Mouse (Mus musculus) CH12.LX (cell line): ENCODE measurements around the gene Gm3646. TPM values are rescaled to one million over a fixed set of nuclear protein-coding genes. Genes with fewer than 3 reads are reported as not detected.

ENCODE experiments used
- DNase-seq: peaks from one replicate; pipeline ENCODE4 v3.0.0-alpha.2; 2013; ENCODE audit errors: extremely low read depth
- H3K27ac ChIP-seq: 2 replicates; pipeline ENCODE4 v1.5.1; 2012; ENCODE audit warnings: low read depth, mild to moderate bottlenecking, control low read depth, moderate library complexity; ENCODE audit not compliant: insufficient read depth
- H3K27me3 ChIP-seq: replicated peaks from 2 replicates; pipeline ENCODE3; 2012; ENCODE audit warnings: inconsistent platforms
- H3K36me3 ChIP-seq, 2 experiments: replicated peaks in 1 of 2; 2 replicates each; pipeline versions ENCODE3 to v1.6.1; 2012; ENCODE audit warnings: inconsistent platforms in 1 of 2, low read length in 1 of 2, mild to moderate bottlenecking in 1 of 2, mixed read lengths in 1 of 2, moderate library complexity in 1 of 2; ENCODE audit not compliant: control insufficient read depth in 1 of 2, insufficient read depth in 1 of 2
- H3K4me1 ChIP-seq, 2 experiments: 2 replicates each; pipeline ENCODE4 v1.6.1; 2012; ENCODE audit warnings: inconsistent platforms in 1 of 2, moderate library complexity in 1 of 2; ENCODE audit not compliant: insufficient read depth in 2 of 2, control insufficient read depth in 1 of 2
- H3K4me2 ChIP-seq: 2 replicates; pipeline ENCODE4 v1.6.1; 2012; ENCODE audit warnings: low read depth, mild to moderate bottlenecking, control low read depth; ENCODE audit not compliant: poor library complexity, insufficient read depth, severe bottlenecking
- H3K4me3 ChIP-seq, 3 experiments: fragments of 150-350 bp in 1 of 3; sonication (generic) in 1 of 3; replicated peaks in 1 of 3; 2 replicates each; pipeline versions ENCODE3 to v1.5.1; 2011 to 2012; ENCODE audit warnings: low read depth in 2 of 3, low read length in 2 of 3, mild to moderate bottlenecking in 2 of 3, moderate library complexity in 2 of 3, control low read depth in 1 of 3, improper control_type of control experiment in 1 of 3, inconsistent platforms in 1 of 3, mixed read lengths in 1 of 3; ENCODE audit not compliant: poor library complexity in 1 of 3
- H3K79me2 ChIP-seq: replicated peaks from 2 replicates; pipeline ENCODE4 v1.6.1; 2012; ENCODE audit warnings: mild to moderate bottlenecking, moderate library complexity; ENCODE audit not compliant: control insufficient read depth, poor library complexity, insufficient read depth, severe bottlenecking; ENCODE audit errors: extremely low read depth
- H3K9ac ChIP-seq: 2 replicates; pipeline ENCODE4 v1.6.1; 2012; ENCODE audit warnings: low read depth, mild to moderate bottlenecking, control low read depth, moderate library complexity; ENCODE audit not compliant: insufficient read depth
- H3K9me3 ChIP-seq: replicated peaks from 2 replicates; pipeline ENCODE3; 2012; ENCODE audit warnings: low read length, inconsistent platforms, mixed read lengths
- BHLHE40 ChIP-seq: IDR thresholded peaks from 2 replicates; pipeline ENCODE4 v1.6.1; 2011; ENCODE audit warnings: mild to moderate bottlenecking, low read depth, low read length, improper control_type of control experiment
- CHD1 ChIP-seq: IDR thresholded peaks from 2 replicates; pipeline ENCODE4 v1.6.1; 2012; ENCODE audit warnings: low read depth, low read length, improper control_type of control experiment, inconsistent platforms
- CHD2 ChIP-seq: IDR thresholded peaks from 2 replicates; pipeline ENCODE4 v1.6.1; 2011; ENCODE audit warnings: low read length, improper control_type of control experiment
- CTCF ChIP-seq, 2 experiments: IDR thresholded peaks in 1 of 2; conservative IDR thresholded peaks in 1 of 2; 2 replicates each; pipeline ENCODE4 v1.5.1; 2011 to 2012; ENCODE audit warnings: low read depth in 2 of 2, low read length in 2 of 2, improper control_type of control experiment in 1 of 2, inconsistent platforms in 1 of 2, mild to moderate bottlenecking in 1 of 2, moderate library complexity in 1 of 2
- E2F4 ChIP-seq: IDR thresholded peaks from 2 replicates; pipeline ENCODE4 v1.6.1; 2011; ENCODE audit warnings: low read depth, low read length, improper control_type of control experiment; ENCODE audit not compliant: insufficient replicate concordance
- ELF1 ChIP-seq: IDR thresholded peaks from 2 replicates; pipeline ENCODE4 v1.6.1; 2014; ENCODE audit warnings: low read depth, mild to moderate bottlenecking, inconsistent platforms, low read length, improper control_type of control experiment
- EP300 ChIP-seq: IDR thresholded peaks from 2 replicates; pipeline ENCODE4 v1.6.1; 2011; ENCODE audit warnings: low read length, improper control_type of control experiment
- ETS1 ChIP-seq: conservative IDR thresholded peaks from 2 replicates; pipeline ENCODE4 v1.6.1; 2012; ENCODE audit warnings: low read depth, mild to moderate bottlenecking, inconsistent platforms, low read length, improper control_type of control experiment, moderate library complexity
- GABPA ChIP-seq: IDR thresholded peaks from 2 replicates; pipeline ENCODE4 v1.6.1; 2012; ENCODE audit warnings: low read depth, low read length, improper control_type of control experiment, inconsistent platforms; ENCODE audit not compliant: insufficient replicate concordance
- HCFC1 ChIP-seq: IDR thresholded peaks from 2 replicates; pipeline ENCODE4 v1.6.1; 2012; ENCODE audit warnings: low read depth, mild to moderate bottlenecking, inconsistent platforms, low read length, improper control_type of control experiment
- IRF4 ChIP-seq: IDR thresholded peaks from 2 replicates; pipeline ENCODE4 v1.6.1; 2014; ENCODE audit warnings: low read depth, mild to moderate bottlenecking, inconsistent platforms, low read length, improper control_type of control experiment
- JUN ChIP-seq: IDR thresholded peaks from 2 replicates; pipeline ENCODE4 v1.6.1; 2011; ENCODE audit warnings: low read depth, mild to moderate bottlenecking, low read length, improper control_type of control experiment, moderate library complexity; ENCODE audit not compliant: insufficient read depth
- JUND ChIP-seq: conservative IDR thresholded peaks from 2 replicates; pipeline ENCODE4 v1.6.1; 2011; ENCODE audit warnings: low read depth, low read length, improper control_type of control experiment
- KAT2A ChIP-seq: IDR thresholded peaks from 2 replicates; pipeline ENCODE4 v1.6.1; 2012; ENCODE audit warnings: low read length, improper control_type of control experiment, inconsistent platforms; ENCODE audit not compliant: insufficient replicate concordance
- MAFK ChIP-seq: IDR thresholded peaks from 2 replicates; pipeline ENCODE4 v1.6.1; 2011; ENCODE audit warnings: low read length, improper control_type of control experiment; ENCODE audit not compliant: insufficient replicate concordance
- MAX ChIP-seq: IDR thresholded peaks from 2 replicates; pipeline ENCODE4 v1.6.1; 2011; ENCODE audit warnings: low read length, improper control_type of control experiment
- MAZ ChIP-seq: IDR thresholded peaks from 2 replicates; pipeline ENCODE4 v1.6.1; 2012; ENCODE audit warnings: low read depth, mild to moderate bottlenecking, inconsistent platforms, low read length, improper control_type of control experiment, moderate library complexity
- MEF2A ChIP-seq: IDR thresholded peaks from 2 replicates; pipeline ENCODE4 v1.6.1; 2014; ENCODE audit warnings: low read depth, mild to moderate bottlenecking, inconsistent platforms, low read length, improper control_type of control experiment, borderline replicate concordance
- MXI1 ChIP-seq: IDR thresholded peaks from 2 replicates; pipeline ENCODE4 v1.6.1; 2011; ENCODE audit warnings: mild to moderate bottlenecking, low read depth, low read length, improper control_type of control experiment
- MYC ChIP-seq: IDR thresholded peaks from 2 replicates; pipeline ENCODE4 v1.6.1; 2011; ENCODE audit warnings: low read depth, mild to moderate bottlenecking, improper control_type of control experiment, low read length
- NELFE ChIP-seq: IDR thresholded peaks from 2 replicates; pipeline ENCODE4 v1.6.1; 2011; ENCODE audit warnings: low read depth, low read length, improper control_type of control experiment
- NRF1 ChIP-seq: IDR thresholded peaks from 2 replicates; pipeline ENCODE4 v1.6.1; 2014; ENCODE audit warnings: low read depth, mild to moderate bottlenecking, inconsistent platforms, low read length, improper control_type of control experiment, moderate library complexity
- PAX5 ChIP-seq: IDR thresholded peaks from 2 replicates; pipeline ENCODE4 v1.6.1; 2012; ENCODE audit warnings: low read length, inconsistent platforms, mixed read lengths
- POLR2A ChIP-seq: IDR thresholded peaks from 2 replicates; pipeline ENCODE4 v1.6.1; 2011; ENCODE audit warnings: low read depth, mild to moderate bottlenecking, improper control_type of control experiment, low read length
- POLR2AphosphoS2 ChIP-seq: IDR thresholded peaks from 2 replicates; pipeline ENCODE4 v1.6.1; 2011; ENCODE audit warnings: low read depth, low read length, improper control_type of control experiment
- RAD21 ChIP-seq: IDR thresholded peaks from 2 replicates; pipeline ENCODE4 v1.6.1; 2011; ENCODE audit warnings: low read depth, mild to moderate bottlenecking, low read length, improper control_type of control experiment, moderate library complexity
- RCOR1 ChIP-seq: conservative IDR thresholded peaks from 2 replicates; pipeline ENCODE4 v1.6.1; 2012; ENCODE audit warnings: low read depth, mild to moderate bottlenecking, inconsistent platforms, low read length, improper control_type of control experiment
- SIN3A ChIP-seq: IDR thresholded peaks from 2 replicates; pipeline ENCODE4 v1.6.1; 2012; ENCODE audit warnings: low read length, improper control_type of control experiment, inconsistent platforms
- SMC3 ChIP-seq: IDR thresholded peaks from 2 replicates; pipeline ENCODE4 v1.6.1; 2011; ENCODE audit warnings: low read depth, low read length, improper control_type of control experiment
- TBP ChIP-seq: conservative IDR thresholded peaks from 2 replicates; pipeline ENCODE4 v1.6.1; 2011; ENCODE audit warnings: low read depth, low read length, improper control_type of control experiment
- TCF12 ChIP-seq: IDR thresholded peaks from 2 replicates; pipeline ENCODE4 v1.6.1; 2014; ENCODE audit warnings: low read depth, mild to moderate bottlenecking, inconsistent platforms, low read length, improper control_type of control experiment
- UBTF ChIP-seq: IDR thresholded peaks from 2 replicates; pipeline ENCODE4 v1.6.1; 2012; ENCODE audit warnings: low read depth, mild to moderate bottlenecking, inconsistent platforms, low read length, improper control_type of control experiment, moderate library complexity
- USF1 ChIP-seq: IDR thresholded peaks from 2 replicates; pipeline ENCODE4 v1.6.1; 2014; ENCODE audit warnings: low read depth, mild to moderate bottlenecking, inconsistent platforms, low read length, improper control_type of control experiment
- USF2 ChIP-seq: conservative IDR thresholded peaks from 2 replicates; pipeline ENCODE4 v1.6.1; 2011; ENCODE audit warnings: low read depth, low read length, improper control_type of control experiment
- ZC3H11A ChIP-seq: IDR thresholded peaks from 2 replicates; pipeline ENCODE4 v1.6.1; 2012; ENCODE audit warnings: low read depth, mild to moderate bottlenecking, inconsistent platforms, low read length, improper control_type of control experiment
- ZKSCAN1 ChIP-seq: IDR thresholded peaks from 2 replicates; pipeline ENCODE4 v1.6.1; 2012; ENCODE audit warnings: low read depth, inconsistent platforms, low read length, improper control_type of control experiment, borderline replicate concordance
- ZMIZ1 ChIP-seq: IDR thresholded peaks from 2 replicates; pipeline ENCODE4 v1.6.1; 2012; ENCODE audit warnings: low read depth, mild to moderate bottlenecking, inconsistent platforms, low read length, improper control_type of control experiment
- ZNF384 ChIP-seq: IDR thresholded peaks from 2 replicates; pipeline ENCODE4 v1.6.1; 2012; ENCODE audit warnings: low read depth, low read length, improper control_type of control experiment, inconsistent platforms
- dilution Hi-C: fragments of 300-500 bp; cut with MboI; formaldehyde crosslinking; loops from 2 replicates; pipeline ENCODE4 v1.14.3; 2020; ENCODE audit warnings: low sequenced_read_pairs; ENCODE audit not compliant: extremely low pct_unique_long_range_greater_than_20kb, extremely low pct_ligation_motif_present
- in situ Hi-C: fragments of 300-500 bp; cut with MboI; formaldehyde crosslinking; loops from 3 replicates; pipeline ENCODE4 v1.14.3; 2019; ENCODE audit warnings: low sequenced_read_pairs, low pct_ligation_motif_present, low pct_unique_long_range_greater_than_20kb, mixed read lengths
- polyA plus RNA-seq: library from polyadenylated mRNA; unstranded; fragments of >175 nt; gene quantifications from 2 replicates; pipeline ENCODE4 v1.2.1, GENCODE M21; 2012; ENCODE audit warnings: low read depth; ENCODE audit not compliant: insufficient read length
- total RNA-seq, 2 experiments: library from RNA; depleted of rRNA; stranded (reverse); fragments of 300-350 nt in 1 of 2; fragments of >200 nt in 1 of 2; gene quantifications; 2 replicates each; pipeline ENCODE4 v1.2.3; 2012 to 2014

Gm3646 gene
- total and polyA plus RNA-seq, 3 experiments = not detected

- Histone ChIP-seq H3K36me3 (no peaks in the 10 kb centered on the region), H3K4me3 (no peak overlapping the region), H3K27me3 (peaks cover 11% of the 10 kb centered on the region), H3K4me1 (peaks cover 18 to 53% of the 10 kb centered on the region in 2 experiments), H3K79me2 (no peaks in the 10 kb centered on the region), H3K9ac (no peak overlapping the region), H3K27ac (no peak overlapping the region), H3K9me3 (no peaks in the 10 kb centered on the region), H3K4me2 (peak overlapping the region; percentile 63)
- no peak for TF ChIP-seq PAX5
- peak; percentile 73 for TF ChIP-seq EP300
- TF ChIP-seq ELF1 = no peak
- no peak for TF ChIP-seq NELFE
- TF ChIP-seq USF2 = no peak
- no peak; the same call in none of the 2 replicates for TF ChIP-seq BHLHE40
- TF ChIP-seq MEF2A = peak; percentile 79
- no peak for TF ChIP-seq TBP
- TF ChIP-seq MAFK = 0 out of 2 replicates have a peak, but pooled peaks have one; percentile 55
- TF ChIP-seq IRF4 = peak; percentile 91
- TF ChIP-seq CHD1 = no peak
- TF ChIP-seq ZNF384 = peak; percentile 81
- TF ChIP-seq E2F4 = no peak
- TF ChIP-seq ZMIZ1 = no peak
- no peak for TF ChIP-seq UBTF
- TF ChIP-seq MAZ = no peak
- peak; percentile 17; the same call in 1 of the 2 replicates for TF ChIP-seq ETS1
- no peak for TF ChIP-seq KAT2A
- TF ChIP-seq MAX = peak; percentile 21; the same call in 1 of the 2 replicates
- TF ChIP-seq SMC3 = no peak
- no peak for TF ChIP-seq USF1
- TF ChIP-seq MXI1 = no peak
- peak; percentile 56; the same call in 1 of the 2 replicates for TF ChIP-seq JUN
- TF ChIP-seq SIN3A = peak; percentile 58
- no peak for TF ChIP-seq POLR2A
- peak; percentile 74 for TF ChIP-seq JUND
- no peak; the same call in 1 of the 2 replicates for TF ChIP-seq RCOR1
- TF ChIP-seq TCF12 = peak; percentile 52
- TF ChIP-seq POLR2AphosphoS2 = no peak
- no peak for TF ChIP-seq RAD21
- no peak for TF ChIP-seq ZC3H11A
- no peak for TF ChIP-seq ZKSCAN1
- TF ChIP-seq HCFC1 = no peak
- TF ChIP-seq NRF1 = no peak
- TF ChIP-seq CTCF (conservative IDR thresholded peaks at IDR 0.05 in 1 of 2, IDR thresholded peaks at IDR 0.05 in 1 of 2; ENCODE audit: low read depth in 2 of 2, low read length in 2 of 2) = no peak
- TF ChIP-seq GABPA = no peak
- peak; percentile 34; the same call in 1 of the 2 replicates for TF ChIP-seq MYC
- no peak for TF ChIP-seq CHD2
- dilution Hi-C loops = no loop called here
- DNase-seq = peak; percentile 85
- in situ Hi-C loops = no loop called here
Measured at GRCm38 (mm10) chr1:39842218-39843007, 37.3 kb upstream of the Gm3646 start.
